Mouse (Mus musculus) limb, embryonic 14.5 days (tissue): ENCODE results near the gene Pif1. TPM values are rescaled to one million over a fixed set of nuclear protein-coding genes. Genes with fewer than 3 reads are reported as not detected.
A peak's percentile ranks its signal among the peaks of the same experiment; 100 is the strongest.

Experiments used
- ATAC-seq: fragments of 200-750 bp; cut with Nextera tagmentation; 2 replicates; pipeline ENCODE4 v1.8.0; 2017; ENCODE audit warnings: low read depth, moderate number of reproducible peaks, moderate TSS enrichment; ENCODE audit not compliant: low FRiP score
- DNase-seq: peaks from one replicate; pipeline ENCODE4 v3.0.0-alpha.2; 2015; ENCODE audit warnings: low spot score
- H3K27ac ChIP-seq: fragments of 300-500 bp; sonication (generic); replicated peaks from 2 replicates; pipeline ENCODE4 v1.5.1; 2014; ENCODE audit warnings: low read depth, mild to moderate bottlenecking, low read length, moderate library complexity, mixed read lengths
- H3K27me3 ChIP-seq: fragments of 300-500 bp; sonication (generic); 2 replicates; pipeline ENCODE4 v1.6.1; 2014; ENCODE audit warnings: low read length, mixed read lengths; ENCODE audit not compliant: control insufficient read depth, insufficient read depth
- H3K36me3 ChIP-seq: fragments of 300-500 bp; sonication (generic); 2 replicates; pipeline ENCODE4 v1.6.1; 2014; ENCODE audit warnings: mild to moderate bottlenecking, low read length, moderate library complexity, mixed read lengths; ENCODE audit not compliant: control insufficient read depth, insufficient read depth
- H3K4me1 ChIP-seq: fragments of 300-500 bp; sonication (generic); 2 replicates; pipeline ENCODE4 v1.6.1; 2014; ENCODE audit warnings: antibody characterized with exemption, low read length, mixed read lengths; ENCODE audit not compliant: control insufficient read depth, insufficient read depth
- H3K4me2 ChIP-seq: fragments of 300-500 bp; sonication (generic); replicated peaks from 2 replicates; pipeline ENCODE4 v1.6.1; 2014; ENCODE audit warnings: low read depth, mild to moderate bottlenecking, low read length, moderate library complexity; ENCODE audit not compliant: severe bottlenecking
- H3K4me3 ChIP-seq: fragments of 300-500 bp; sonication (generic); replicated peaks from 2 replicates; pipeline ENCODE4 v1.5.1; 2014; ENCODE audit warnings: low read length
- H3K9ac ChIP-seq: fragments of 300-500 bp; sonication (generic); 2 replicates; pipeline ENCODE4 v1.6.1; 2014; ENCODE audit warnings: mild to moderate bottlenecking, low read depth, low read length, moderate library complexity; ENCODE audit not compliant: severe bottlenecking
- H3K9me3 ChIP-seq: fragments of 300-500 bp; sonication (generic); 2 replicates; pipeline ENCODE4 v1.6.1; 2016; ENCODE audit warnings: low read length; ENCODE audit not compliant: control insufficient read depth
- POLR2A ChIP-seq: fragments of 200-500 bp; IDR thresholded peaks from 2 replicates; pipeline ENCODE4 v1.8.0; 2012; ENCODE audit warnings: inconsistent platforms, mild to moderate bottlenecking, moderate library complexity, borderline replicate concordance; ENCODE audit not compliant: insufficient read depth, insufficient read length; ENCODE audit errors: extremely low read depth
- WGBS: fragments of 180-500 bp; shearing (Covaris S2); extraction: QIAGEN DNeasy Blood & Tissue Kit; methylation state at CpG from one replicate; pipeline ENCODE4 v1.1.7; 2014; 5-methylcytosine and 5-hydroxymethylcytosine counted together
- polyA plus RNA-seq, 2 experiments: library from polyadenylated mRNA; depleted of rRNA in 1 of 2; stranded (reverse) in 1 of 2; unstranded in 1 of 2; fragments of >200 nt; fragmentation: Nextera tagmentation in 1 of 2; extraction: Ambion mirVana in 1 of 2; gene quantifications; 2 replicates each; pipeline versions ENCODE4 v1.2.1 to v1.2.3; 2012 to 2014

The Pif1 gene
- polyA plus RNA-seq, 2 experiments: 7.2 to 16.2 TPM

DNA sequence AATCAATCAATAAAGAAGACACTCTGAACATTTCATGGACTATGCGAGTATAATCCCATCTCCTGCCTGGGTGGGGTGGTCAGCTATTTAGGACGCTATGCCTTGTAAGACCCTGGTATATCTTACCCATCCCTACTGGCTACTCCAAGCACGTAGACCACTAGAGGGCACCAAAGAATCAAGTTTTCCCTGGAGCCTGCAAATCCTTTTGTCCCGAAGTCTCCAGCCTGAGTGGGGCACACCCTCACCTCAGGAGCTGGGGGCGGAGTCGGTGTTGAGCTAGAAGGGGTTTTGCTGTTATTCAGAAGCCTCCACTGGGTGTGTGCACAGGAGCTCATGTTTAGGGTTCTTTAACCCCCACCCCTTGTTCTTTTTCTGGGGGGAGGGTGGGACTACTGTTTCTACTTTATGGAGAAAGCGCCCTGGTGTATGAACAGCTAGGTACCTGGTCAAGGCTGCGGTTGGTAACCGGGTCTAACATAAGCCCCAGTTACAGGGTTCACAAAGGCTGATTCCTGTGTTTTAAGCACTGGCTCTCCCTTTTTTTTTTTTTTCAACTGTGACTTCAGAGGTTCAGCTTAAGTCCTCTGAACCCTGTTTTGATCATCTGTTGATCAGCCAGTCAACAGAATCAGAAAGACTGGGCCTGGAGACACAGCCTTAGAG, 18.6 kb downstream of the Pif1 start:
- Histone ChIP-seq H3K9ac (no peak overlapping the region), H3K4me2 (peak overlapping the region; percentile 33), H3K36me3 (no peaks in the 10 kb centered on the region), H3K4me3 (no peak overlapping the region), H3K9me3 (no peaks in the 10 kb centered on the region), H3K27me3 (no peaks in the 10 kb centered on the region), H3K4me1 (no peaks in the 10 kb centered on the region), H3K27ac (no peak overlapping the region)
- peak; percentile 93 for DNase-seq
- ATAC-seq: peak; percentile 87
- 6% methylated on average over 9 of the region's 9 CpGs for WGBS
- 0 out of 2 replicates have a peak, but pooled peaks have one; percentile 15 for TF ChIP-seq POLR2A

DNA sequence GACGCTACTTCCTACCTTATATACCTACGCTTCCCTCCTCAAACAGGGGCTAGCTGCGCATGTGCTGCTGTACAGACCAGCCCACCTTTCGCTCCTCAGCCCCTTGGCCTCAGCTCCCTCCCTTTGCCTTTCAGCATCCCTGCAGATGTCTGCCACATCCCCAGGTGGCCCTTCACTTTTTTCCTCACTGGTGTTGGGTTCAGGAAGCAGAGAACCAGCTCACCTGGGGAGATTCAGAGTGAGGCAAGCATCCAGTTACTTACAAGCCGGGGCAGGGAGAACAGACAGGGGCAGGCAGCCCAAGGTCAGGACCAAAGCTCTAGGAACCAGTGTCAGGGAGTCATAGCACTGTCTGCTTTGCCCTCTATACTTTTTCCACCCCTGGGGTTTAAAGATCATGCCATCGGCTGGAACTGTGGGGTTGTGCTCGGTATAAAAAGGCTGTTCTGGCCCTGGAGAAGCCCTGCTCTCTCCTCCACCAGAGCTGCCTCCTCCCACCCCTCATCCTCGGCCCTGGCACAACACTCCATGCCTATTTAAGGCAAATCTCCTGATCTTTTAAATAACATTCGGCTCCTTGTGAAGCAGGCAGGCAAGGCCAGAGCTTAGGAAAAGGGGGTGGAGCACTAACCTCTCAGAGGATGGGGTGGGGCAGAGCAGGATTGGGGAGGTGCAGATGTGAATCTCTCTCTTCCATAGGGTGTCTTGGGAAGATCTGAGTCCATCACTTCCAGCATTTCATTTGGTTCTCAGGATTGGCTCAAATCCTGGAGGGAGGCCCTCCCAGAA, 19.6 kb downstream of the Pif1 start:
- no peak for ATAC-seq
- no peaks in the 10 kb centered on the region for H3K36me3 ChIP-seq
- no peak for DNase-seq
- no peaks in the 10 kb centered on the region for H3K4me1 ChIP-seq
- no peak overlapping the region for H3K27ac ChIP-seq
- TF ChIP-seq POLR2A: no peak
- no peaks in the 10 kb centered on the region for H3K9me3 ChIP-seq
- no peak overlapping the region for H3K4me3 ChIP-seq
- no peak overlapping the region for H3K9ac ChIP-seq
- H3K4me2 ChIP-seq: no peak overlapping the region
- 40% methylated on average over 9 of the region's 9 CpGs for WGBS
- H3K27me3 ChIP-seq: no peaks in the 10 kb centered on the region

DNA sequence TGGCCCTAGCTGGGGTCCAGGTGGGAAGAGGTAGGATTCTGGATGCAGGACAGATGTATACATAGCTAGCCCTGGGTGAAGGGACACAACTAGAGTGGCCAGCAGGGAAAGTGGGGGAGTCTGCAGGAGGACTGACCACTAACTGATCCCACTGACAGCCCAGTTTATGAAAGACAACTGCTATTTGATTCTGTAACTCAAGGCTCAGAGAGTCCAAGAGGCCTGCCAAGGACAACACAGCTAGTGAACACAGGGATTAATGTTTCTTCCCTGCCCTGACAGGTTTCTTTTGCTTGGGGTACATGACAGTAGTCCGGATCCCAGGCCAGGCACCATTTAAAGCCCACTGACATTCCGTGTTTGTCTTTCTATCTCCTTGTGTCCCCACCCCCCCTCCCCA, 20.2 kb downstream of the Pif1 start:
- ATAC-seq (no peak), DNase-seq (no peak)
- H3K9me3 ChIP-seq: no peaks in the 10 kb centered on the region
- no peaks in the 10 kb centered on the region for H3K36me3 ChIP-seq
- H3K9ac ChIP-seq: no peak overlapping the region
- H3K4me2 ChIP-seq: no peak overlapping the region
- no peak overlapping the region for H3K4me3 ChIP-seq
- no peaks in the 10 kb centered on the region for H3K4me1 ChIP-seq
- H3K27ac ChIP-seq: no peak overlapping the region
- no peaks in the 10 kb centered on the region for H3K27me3 ChIP-seq
- no peak for TF ChIP-seq POLR2A
- 49% methylated on average over 2 of the region's 2 CpGs for WGBS

DNA sequence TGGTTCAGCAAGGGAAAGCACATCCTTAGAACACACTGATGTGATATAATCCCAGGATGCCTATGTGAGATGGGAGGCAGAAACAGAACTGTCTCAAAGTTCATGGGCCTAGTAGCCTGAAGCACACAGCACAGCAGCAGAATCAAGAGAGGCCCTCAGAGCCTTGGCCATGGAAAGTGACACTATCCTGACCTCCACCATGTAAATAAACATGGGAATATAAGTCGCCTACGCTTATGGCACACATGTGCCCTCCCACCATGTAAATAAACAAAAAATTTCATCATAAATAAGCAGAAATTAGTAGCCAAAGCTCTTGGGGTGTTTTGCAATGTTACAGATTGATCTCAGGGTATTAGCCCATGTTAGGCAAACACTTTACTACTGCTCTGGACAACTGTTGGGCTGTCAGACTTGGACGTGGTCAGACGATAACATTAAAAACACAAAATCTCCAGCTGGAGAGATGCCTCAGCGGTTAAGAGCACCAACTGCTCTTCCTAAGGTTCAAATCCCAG, 25.1 kb downstream of the Pif1 start:
- no peaks in the 10 kb centered on the region for H3K27me3 ChIP-seq
- no peak overlapping the region for H3K4me2 ChIP-seq
- ATAC-seq: no peak
- DNase-seq: no peak
- no peak overlapping the region for H3K4me3 ChIP-seq
- no peaks in the 10 kb centered on the region for H3K9me3 ChIP-seq
- no peak overlapping the region for H3K9ac ChIP-seq
- WGBS: 86% methylated on average over 5 of the region's 5 CpGs
- no peaks in the 10 kb centered on the region for H3K4me1 ChIP-seq
- no peaks in the 10 kb centered on the region for H3K36me3 ChIP-seq
- no peak for TF ChIP-seq POLR2A
- no peak overlapping the region for H3K27ac ChIP-seq

DNA sequence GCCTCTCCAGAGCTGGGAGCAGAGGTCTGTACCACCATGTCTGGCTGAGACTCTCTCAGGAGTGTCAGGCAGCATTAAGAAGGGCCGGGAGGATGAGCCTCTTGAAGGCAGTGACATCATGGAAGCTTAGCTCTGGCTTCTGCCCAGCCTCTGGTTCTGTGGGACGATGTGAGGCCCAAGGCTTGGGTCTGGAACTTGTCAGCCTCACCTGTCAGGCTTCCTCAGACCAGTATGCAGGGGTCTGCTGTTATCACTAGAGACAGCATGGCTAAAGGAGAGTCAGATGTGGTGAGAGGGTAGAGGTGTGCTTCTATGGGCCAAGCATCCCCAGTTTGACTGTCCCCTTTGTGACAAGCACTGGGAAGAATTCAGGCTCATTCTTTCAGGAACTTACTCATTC, 26.1 kb downstream of the Pif1 start:
- no peak overlapping the region for H3K27ac ChIP-seq
- H3K4me1 ChIP-seq: no peaks in the 10 kb centered on the region
- H3K27me3 ChIP-seq: no peaks in the 10 kb centered on the region
- 22% methylated on average over 2 of the region's 2 CpGs for WGBS
- no peak for TF ChIP-seq POLR2A
- no peak overlapping the region for H3K9ac ChIP-seq
- H3K9me3 ChIP-seq: no peaks in the 10 kb centered on the region
- H3K4me2 ChIP-seq: no peak overlapping the region
- H3K4me3 ChIP-seq: no peak overlapping the region
- no peak for DNase-seq
- H3K36me3 ChIP-seq: no peaks in the 10 kb centered on the region
- no peak for ATAC-seq
